Comparison of ENCODE assay signal across 9 mouse cellular contexts in genomic region chr15:98799396-98799795, GRCm38 (mm10). TPM values are rescaled to one million over a fixed set of nuclear protein-coding genes. Genes with fewer than 3 reads are reported as not detected.
DNase-seq lines count a peak whose midpoint lies in the region; ATAC-seq and TF ChIP-seq lines count a peak whose summit lies in the region.
"Had no signal": no experiment of that assay in that cellular context is flagged by ENCODE, and none has a peak within 500 bp of the region (broad histone marks: within the 10 kb centered on the region; RNA-seq: fewer than 3 reads in every experiment).

No protein-coding gene starts in this region.

- WGBS in intestine, postnatal 0 days = 15% methylated on average over 12 of the region's 12 CpGs
- WGBS in intestine, embryonic 15.5 days = 11% methylated on average over 12 of the region's 12 CpGs
- WGBS in limb, embryonic 10.5 days = 10% methylated on average over 12 of the region's 12 CpGs
- WGBS in neural tube, embryonic 11.5 days = 9% methylated on average over 12 of the region's 12 CpGs

- peak; percentile 87 for TF ChIP-seq CTCF in intestine, postnatal 0 days (IDR thresholded peaks at IDR 0.05; ENCODE audit: low read depth)

- no peaks in the 10 kb centered on the region for H3K4me1 ChIP-seq in intestine, postnatal 0 days (replicated peaks; ENCODE audit: control insufficient read depth, insufficient read depth, low read length)
- H3K4me1 ChIP-seq in intestine, embryonic 15.5 days (replicated peaks) = peaks cover 16% of the 10 kb centered on the region
- peaks cover 28% of the 10 kb centered on the region for H3K4me1 ChIP-seq in limb, embryonic 10.5 days
- peaks cover 26% of the 10 kb centered on the region for H3K4me1 ChIP-seq in neural tube, embryonic 11.5 days (ENCODE audit: control insufficient read depth, insufficient read depth, low read length)

- H3K27ac ChIP-seq in intestine, postnatal 0 days (ENCODE audit: low read depth, low read length) = no peak overlapping the region
- H3K27ac ChIP-seq in intestine, embryonic 15.5 days = no peak overlapping the region
- H3K27ac ChIP-seq in limb, embryonic 10.5 days = no peak overlapping the region
- no peak overlapping the region for H3K27ac ChIP-seq in neural tube, embryonic 11.5 days (ENCODE audit: low read depth, low read length)

- no peaks in the 10 kb centered on the region for H3K9me3 ChIP-seq in intestine, postnatal 0 days (ENCODE audit: control insufficient read depth)
- H3K9me3 ChIP-seq in intestine, embryonic 15.5 days = no peaks in the 10 kb centered on the region
- H3K9me3 ChIP-seq in limb, embryonic 10.5 days (replicated peaks) = no peaks in the 10 kb centered on the region
- no peaks in the 10 kb centered on the region for H3K9me3 ChIP-seq in neural tube, embryonic 11.5 days (ENCODE audit: control insufficient read depth, low read length)

- H3K9ac ChIP-seq in intestine, postnatal 0 days (ENCODE audit: low read depth, low read length) = no peak overlapping the region
- no peak overlapping the region for H3K9ac ChIP-seq in intestine, embryonic 15.5 days
- H3K9ac ChIP-seq in neural tube, embryonic 11.5 days (ENCODE audit: low read length) = no peak overlapping the region

- H3K27me3 ChIP-seq in intestine, postnatal 0 days (replicated peaks; ENCODE audit: control insufficient read depth, insufficient read depth, low read length) = peaks cover 85% of the 10 kb centered on the region
- H3K27me3 ChIP-seq in intestine, embryonic 15.5 days (replicated peaks) = peaks cover 90% of the 10 kb centered on the region
- H3K27me3 ChIP-seq in limb, embryonic 10.5 days (ENCODE audit: low read depth, poor library complexity, severe bottlenecking) = peaks cover 100% of the 10 kb centered on the region
- peaks cover 92% of the 10 kb centered on the region for H3K27me3 ChIP-seq in neural tube, embryonic 11.5 days (ENCODE audit: control insufficient read depth, insufficient read depth, low read length)

- H3K4me3 ChIP-seq in intestine, postnatal 0 days (ENCODE audit: low read depth, low read length) = no peak overlapping the region
- no peak overlapping the region for H3K4me3 ChIP-seq in intestine, embryonic 15.5 days (replicated peaks)
- no peak overlapping the region for H3K4me3 ChIP-seq in limb, embryonic 10.5 days
- H3K4me3 ChIP-seq in neural tube, embryonic 11.5 days (ENCODE audit: low read depth, low read length) = no peak overlapping the region
- H3K4me3 ChIP-seq: erythroblast, embryonic 14.5 days had no signal

- no peak for ATAC-seq in intestine, postnatal 0 days
- no peak for ATAC-seq in intestine, embryonic 15.5 days
- peak; percentile 46 for ATAC-seq in common myeloid progenitor, adult 5-6 weeks (replicated peaks; ENCODE audit: low read depth, poor library complexity, severe bottlenecking)
- ATAC-seq in hematopoietic stem cell, adult 5-6 weeks (replicated peaks in 1 of 2; ENCODE audit: insufficient read depth in 1 of 2, low FRiP score in 2 of 2, low TSS enrichment in 1 of 2, low read depth in 1 of 2, poor library complexity in 2 of 2, severe bottlenecking in 2 of 2) = peak; percentile 35 to 61; a peak in 2 of 4 replicates
- no peak for ATAC-seq in neural tube, embryonic 11.5 days (ENCODE audit: insufficient read depth, low FRiP score, low TSS enrichment)

- no peaks in the 10 kb centered on the region for H3K36me3 ChIP-seq in intestine, postnatal 0 days (ENCODE audit: control insufficient read depth, insufficient read depth)
- no peaks in the 10 kb centered on the region for H3K36me3 ChIP-seq in intestine, embryonic 15.5 days
- H3K36me3 ChIP-seq in limb, embryonic 10.5 days = no peaks in the 10 kb centered on the region
- H3K36me3 ChIP-seq in neural tube, embryonic 11.5 days (ENCODE audit: control insufficient read depth, insufficient read depth, low read length) = no peaks in the 10 kb centered on the region

- DNase-seq in adipocyte (ENCODE audit: low spot score) = peak; percentile 88
- peak; percentile 92 for DNase-seq in limb, embryonic 10.5 days (ENCODE audit: low spot score)
- peak; percentile 90 for DNase-seq in neural tube, embryonic 11.5 days (ENCODE audit: low spot score)
- DNase-seq in testis, postnatal 10 days (ENCODE audit: low spot score) = peak; percentile 93

- H3K4me2 ChIP-seq in intestine, postnatal 0 days (replicated peaks; ENCODE audit: low read depth) = no peak overlapping the region
- no peak overlapping the region for H3K4me2 ChIP-seq in intestine, embryonic 15.5 days (replicated peaks)
- no peak overlapping the region for H3K4me2 ChIP-seq in neural tube, embryonic 11.5 days (ENCODE audit: low read depth)

RNA-seq across cellular contexts. Expression of gene Wnt1, which starts 9.7 kb away (rescaled TPM):
- not detected in 2 replicates for polyA plus RNA-seq in intestine, postnatal 0 days (2015; fragmentation: Nextera tagmentation; extraction: Ambion mirVana)
- not detected in 2 replicates for polyA plus RNA-seq in intestine, embryonic 15.5 days (2015; fragmentation: Nextera tagmentation; extraction: Ambion mirVana)
- total RNA-seq in common myeloid progenitor, adult 5-6 weeks (2017) = not detected in 2 replicates
- total RNA-seq in hematopoietic stem cell, adult 5-6 weeks (2017) = not detected in 2 replicates
- not detected in 2 replicates for polyA plus RNA-seq in limb, embryonic 10.5 days (2016; fragmentation: Nextera tagmentation; extraction: Ambion mirVana)
- polyA plus RNA-seq in neural tube, embryonic 11.5 days (2014; fragmentation: Nextera tagmentation; extraction: Ambion mirVana) = 11.8 and 12.9 TPM in 2 replicates
- polyA plus RNA-seq: erythroblast, embryonic 14.5 days had no signal

RNA-seq across cellular contexts. Expression of gene Ddn, which starts 9.9 kb away (rescaled TPM):
- polyA plus RNA-seq in intestine, postnatal 0 days (2015; fragmentation: Nextera tagmentation; extraction: Ambion mirVana) = 0.07 TPM in 1 of 2 replicates, not detected in the other
- not detected in 2 replicates for polyA plus RNA-seq in intestine, embryonic 15.5 days (2015; fragmentation: Nextera tagmentation; extraction: Ambion mirVana)
- total RNA-seq in common myeloid progenitor, adult 5-6 weeks (2017) = 0.23 TPM in 1 of 2 replicates, not detected in the other
- total RNA-seq in hematopoietic stem cell, adult 5-6 weeks (2017) = 0.15 and 0.63 TPM in 2 replicates
- not detected in 2 replicates for polyA plus RNA-seq in limb, embryonic 10.5 days (2016; fragmentation: Nextera tagmentation; extraction: Ambion mirVana)
- 0.48 and 0.78 TPM in 2 replicates for polyA plus RNA-seq in neural tube, embryonic 11.5 days (2014; fragmentation: Nextera tagmentation; extraction: Ambion mirVana)

RNA-seq across cellular contexts. Expression of gene Wnt10b, which starts 21.4 kb away (rescaled TPM):
- polyA plus RNA-seq in intestine, postnatal 0 days (2015; fragmentation: Nextera tagmentation; extraction: Ambion mirVana) = 0.08 TPM in 1 of 2 replicates, not detected in the other
- not detected in 2 replicates for polyA plus RNA-seq in intestine, embryonic 15.5 days (2015; fragmentation: Nextera tagmentation; extraction: Ambion mirVana)
- total RNA-seq in common myeloid progenitor, adult 5-6 weeks (2017) = 0.64 TPM in 1 of 2 replicates, not detected in the other
- 1.4 and 1.8 TPM in 2 replicates for total RNA-seq in hematopoietic stem cell, adult 5-6 weeks (2017)
- 0.62 and 0.99 TPM in 2 replicates for polyA plus RNA-seq in limb, embryonic 10.5 days (2016; fragmentation: Nextera tagmentation; extraction: Ambion mirVana)
- polyA plus RNA-seq in neural tube, embryonic 11.5 days (2014; fragmentation: Nextera tagmentation; extraction: Ambion mirVana) = 0.51 and 0.95 TPM in 2 replicates
- polyA plus RNA-seq: erythroblast, embryonic 14.5 days had no signal

RNA-seq across cellular contexts. Expression of gene Prkag1, which starts 31.9 kb away (rescaled TPM):
- 67.0 and 67.3 TPM in 2 replicates for polyA plus RNA-seq in intestine, postnatal 0 days (2015; fragmentation: Nextera tagmentation; extraction: Ambion mirVana)
- 88.3 and 89.0 TPM in 2 replicates for polyA plus RNA-seq in intestine, embryonic 15.5 days (2015; fragmentation: Nextera tagmentation; extraction: Ambion mirVana)
- 65.2 and 77.8 TPM in 2 replicates for total RNA-seq in common myeloid progenitor, adult 5-6 weeks (2017)
- total RNA-seq in hematopoietic stem cell, adult 5-6 weeks (2017) = 70.7 and 115 TPM in 2 replicates
- 92.3 and 97.7 TPM in 2 replicates for polyA plus RNA-seq in limb, embryonic 10.5 days (2016; fragmentation: Nextera tagmentation; extraction: Ambion mirVana)
- 73.1 and 74.0 TPM in 2 replicates for polyA plus RNA-seq in neural tube, embryonic 11.5 days (2014; fragmentation: Nextera tagmentation; extraction: Ambion mirVana)

RNA-seq across cellular contexts. Expression of gene Arf3, which starts 36.4 kb away (rescaled TPM):
- 31.8 and 35.3 TPM in 2 replicates for polyA plus RNA-seq in intestine, postnatal 0 days (2015; fragmentation: Nextera tagmentation; extraction: Ambion mirVana)
- 39.8 and 43.6 TPM in 2 replicates for polyA plus RNA-seq in intestine, embryonic 15.5 days (2015; fragmentation: Nextera tagmentation; extraction: Ambion mirVana)
- total RNA-seq in common myeloid progenitor, adult 5-6 weeks (2017) = 27.0 and 32.8 TPM in 2 replicates
- 36.0 and 38.6 TPM in 2 replicates for total RNA-seq in hematopoietic stem cell, adult 5-6 weeks (2017)
- 44.3 and 49.1 TPM in 2 replicates for polyA plus RNA-seq in limb, embryonic 10.5 days (2016; fragmentation: Nextera tagmentation; extraction: Ambion mirVana)
- polyA plus RNA-seq in neural tube, embryonic 11.5 days (2014; fragmentation: Nextera tagmentation; extraction: Ambion mirVana) = 42.0 and 44.0 TPM in 2 replicates

Comparison
In these comparisons a context has a peak if more than half of its experiments do, and no peak if none do; other contexts are left out.
1. ATAC-seq: peak in common myeloid progenitor, adult 5-6 weeks (single experiment) and hematopoietic stem cell, adult 5-6 weeks (2 of 2); none in intestine, postnatal 0 days (single experiment), intestine, embryonic 15.5 days (single experiment) and neural tube, embryonic 11.5 days (single experiment).
2. RNA of gene Wnt1, which starts 9.7 kb away (polyA plus RNA-seq): 11.8 to 12.9 TPM in neural tube, embryonic 11.5 days; not detected in intestine, postnatal 0 days, not detected in intestine, embryonic 15.5 days and not detected in limb, embryonic 10.5 days; every median in the first group is over 10 times any median in the second.
3. Peak in every context shown above with its lines, with median percentiles within 50 percentile points of each other: DNase-seq.